Mouse (Mus musculus): ENCODE results near the gene Fgfrl1.
A peak's percentile ranks its signal among the peaks of the same experiment; 100 is the strongest.

The Fgfrl1 gene

GRCm38 (mm10) chr5:108667370-108667769 is 24.8 kb upstream of the Fgfrl1 start:
- DNase-seq (ENCODE audit: low spot score): no peak

GRCm38 (mm10) chr5:108668387-108668932 is 23.7 kb upstream of the Fgfrl1 start:
- DNase-seq (ENCODE audit: low spot score): no peak

- peak; percentile 87 for DNase-seq (ENCODE audit: low spot score)
Measured at GRCm38 (mm10) chr5:108668977-108669936, 22.9 kb upstream of the Fgfrl1 start, which contains the start of gene Dgkq. Gene Dgkq, minus strand, starts transcription at chr5:108669672.

GRCm38 (mm10) chr5:108669986-108670385 is 22.2 kb upstream of the Fgfrl1 start:
- DNase-seq (ENCODE audit: low spot score): peak; percentile 4

GRCm38 (mm10) chr5:108670785-108671184 is 21.4 kb upstream of the Fgfrl1 start:
- DNase-seq (ENCODE audit: low spot score): peak; percentile 39

- DNase-seq (ENCODE audit: low spot score): no peak
Measured at GRCm38 (mm10) chr5:108671757-108672156, 20.4 kb upstream of the Fgfrl1 start.

- no peak for DNase-seq (ENCODE audit: low spot score)
Measured at GRCm38 (mm10) chr5:108674624-108675023, 17.6 kb upstream of the Fgfrl1 start.

GRCm38 (mm10) chr5:108675251-108675816 is 16.8 kb upstream of the Fgfrl1 start, which contains the start of gene Slc26a1:
Gene Slc26a1, minus strand, starts transcription at chr5:108675569.
- no peak for DNase-seq (ENCODE audit: low spot score)

GRCm38 (mm10) chr5:108676772-108677498 is 15.2 kb upstream of the Fgfrl1 start:
- DNase-seq (ENCODE audit: low spot score): no peak

- peak; percentile 53 for DNase-seq (ENCODE audit: low spot score)
Measured at GRCm38 (mm10) chr5:108677605-108678295, 14.4 kb upstream of the Fgfrl1 start.

GRCm38 (mm10) chr5:108678296-108678854 is 13.8 kb upstream of the Fgfrl1 start:
- no peak for DNase-seq (ENCODE audit: low spot score)

GRCm38 (mm10) chr5:108679909-108680308 is 12.3 kb upstream of the Fgfrl1 start:
- DNase-seq (ENCODE audit: low spot score): no peak

GRCm38 (mm10) chr5:108680871-108681270 is 11.3 kb upstream of the Fgfrl1 start:
- DNase-seq (ENCODE audit: low spot score): no peak

GRCm38 (mm10) chr5:108689091-108689490 is 3.1 kb upstream of the Fgfrl1 start:
- no peak for DNase-seq (ENCODE audit: low spot score)

GRCm38 (mm10) chr5:108691152-108691551 is 1.0 kb upstream of the Fgfrl1 start:
- no peak for DNase-seq (ENCODE audit: low spot score)

GRCm38 (mm10) chr5:108693872-108694288 is 1.7 kb downstream of the Fgfrl1 start:
- DNase-seq (ENCODE audit: low spot score): peak; percentile 88

- peak; percentile 75 for DNase-seq (ENCODE audit: low spot score)
Measured at GRCm38 (mm10) chr5:108694352-108695261, 2.4 kb downstream of the Fgfrl1 start.

- DNase-seq (ENCODE audit: low spot score): no peak
Measured at GRCm38 (mm10) chr5:108695861-108696260, 3.7 kb downstream of the Fgfrl1 start.

GRCm38 (mm10) chr5:108696542-108696941 is 4.4 kb downstream of the Fgfrl1 start:
- no peak for DNase-seq (ENCODE audit: low spot score)

GRCm38 (mm10) chr5:108697341-108697753 is 5.2 kb downstream of the Fgfrl1 start:
- no peak for DNase-seq (ENCODE audit: low spot score)

All from ovary, postnatal 36 days (tissue).